Mouse (Mus musculus): ENCODE data around the gene Rtl3.

The Rtl3 gene

DNA sequence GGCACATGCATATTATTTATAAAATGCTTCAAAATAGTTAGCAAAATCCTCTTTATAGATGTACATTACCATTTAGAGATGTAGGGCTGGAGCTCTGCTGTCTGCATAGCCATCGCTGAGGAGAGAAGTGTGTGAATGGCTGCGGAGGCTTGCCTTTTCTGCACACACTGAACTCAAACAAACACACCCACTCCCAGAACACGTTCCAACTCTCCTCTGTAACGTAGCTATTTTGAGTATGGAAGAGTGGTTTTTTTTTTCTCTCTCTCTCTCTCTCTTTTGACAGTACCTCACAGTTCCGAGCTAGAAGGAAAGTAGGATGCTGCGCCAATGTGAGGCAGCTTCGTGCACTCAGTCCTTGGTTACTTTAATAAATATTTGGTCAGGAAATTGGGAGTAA, at the start of gene Rtl3:
Rtl3 (minus strand) TSS at position 236 of the 400 bp plus-strand sequence.
- DNase-seq (ENCODE audit: low spot score in 2 of 2) = no peak

DNA sequence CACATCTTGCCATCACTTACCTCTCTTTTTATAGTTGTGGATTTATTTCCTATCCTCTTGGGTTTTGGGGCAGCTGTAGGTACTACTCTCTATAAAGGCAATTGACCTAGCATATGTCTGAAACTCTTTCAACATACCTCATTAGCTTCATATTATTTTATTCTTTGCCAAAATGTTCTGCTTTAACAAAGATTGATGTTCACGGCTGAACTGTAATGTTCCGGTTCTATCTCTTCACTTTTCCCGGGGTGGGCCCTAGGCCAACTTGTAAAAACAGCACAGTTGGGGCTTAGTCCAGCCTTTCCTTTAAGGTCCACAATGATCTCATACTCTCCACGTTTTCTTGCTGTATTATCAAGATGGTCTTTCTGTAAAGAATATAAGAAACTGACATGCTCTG, 31.9 kb upstream of the Rtl3 start:
- DNase-seq (ENCODE audit: low spot score in 2 of 2) = no peak

- DNase-seq (ENCODE audit: low spot score in 2 of 2) = no peak
Measured at GRCm38 (mm10) chrX:106871894-106872293, 31.4 kb upstream of the Rtl3 start.

- DNase-seq (ENCODE audit: low spot score in 2 of 2) = no peak
Measured at GRCm38 (mm10) chrX:106871426-106871825, 31.0 kb upstream of the Rtl3 start.

DNA sequence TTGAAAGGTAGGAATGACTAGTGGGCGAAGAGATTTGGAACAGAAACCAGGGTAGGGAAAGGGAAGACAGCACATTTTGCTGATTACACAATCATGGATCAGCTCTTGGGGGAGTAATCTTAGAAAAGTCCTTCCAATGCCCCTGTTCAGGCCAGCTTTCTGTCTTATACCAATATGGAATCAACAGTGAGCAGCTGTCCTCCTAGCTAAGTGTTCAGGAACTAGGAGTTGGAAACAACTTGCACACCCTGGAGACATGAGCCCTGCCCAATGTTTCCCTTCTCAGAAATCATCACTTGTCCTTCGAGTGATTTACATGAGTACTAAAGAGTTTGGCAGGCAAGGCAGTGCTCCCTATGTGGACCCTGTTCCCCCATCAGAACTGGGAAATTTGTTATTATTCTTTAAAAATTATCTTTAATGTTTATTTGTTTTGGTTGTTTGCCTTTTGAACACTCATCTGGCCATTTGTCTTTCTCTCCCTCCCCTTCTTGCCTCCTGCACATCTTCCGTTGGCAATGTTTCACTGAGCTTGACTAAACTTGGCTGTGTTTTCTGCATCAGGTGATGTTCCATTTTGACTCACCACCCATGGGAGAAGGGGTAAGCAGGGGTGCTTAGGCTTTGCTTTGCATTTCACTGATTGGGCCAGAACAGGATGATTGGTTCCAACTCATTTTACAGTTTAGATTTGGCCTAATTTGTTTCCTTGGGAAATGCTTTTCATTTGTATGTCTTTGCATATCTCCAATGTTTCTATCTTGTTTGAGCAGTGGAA, 13.3 kb upstream of the Rtl3 start:
- DNase-seq (ENCODE audit: low spot score in 2 of 2) = no peak

DNA sequence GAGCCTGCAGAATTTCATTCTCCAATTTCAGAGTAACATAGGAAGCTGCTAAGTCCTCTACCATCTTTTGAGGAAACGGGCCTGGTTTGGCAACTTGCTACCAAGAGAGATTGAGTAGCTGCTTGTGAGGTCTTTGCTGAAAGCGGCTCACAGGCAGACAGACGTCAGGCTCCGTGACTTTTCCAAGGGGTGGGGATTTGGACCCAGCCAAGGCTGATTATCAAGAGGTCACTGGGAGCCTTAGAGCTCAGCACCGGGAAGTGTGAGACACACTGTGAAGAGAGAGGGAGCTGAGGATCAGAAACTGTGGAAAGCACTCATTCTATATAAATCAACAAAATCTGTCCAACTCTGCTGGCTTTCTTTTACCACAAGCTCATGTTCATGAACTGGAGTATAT, 853 bp downstream of the Rtl3 start:
- no peak for DNase-seq (ENCODE audit: low spot score in 2 of 2)

- DNase-seq (ENCODE audit: low spot score in 2 of 2) = no peak
Measured at GRCm38 (mm10) chrX:106830494-106830893, 9.9 kb downstream of the Rtl3 start.

DNA sequence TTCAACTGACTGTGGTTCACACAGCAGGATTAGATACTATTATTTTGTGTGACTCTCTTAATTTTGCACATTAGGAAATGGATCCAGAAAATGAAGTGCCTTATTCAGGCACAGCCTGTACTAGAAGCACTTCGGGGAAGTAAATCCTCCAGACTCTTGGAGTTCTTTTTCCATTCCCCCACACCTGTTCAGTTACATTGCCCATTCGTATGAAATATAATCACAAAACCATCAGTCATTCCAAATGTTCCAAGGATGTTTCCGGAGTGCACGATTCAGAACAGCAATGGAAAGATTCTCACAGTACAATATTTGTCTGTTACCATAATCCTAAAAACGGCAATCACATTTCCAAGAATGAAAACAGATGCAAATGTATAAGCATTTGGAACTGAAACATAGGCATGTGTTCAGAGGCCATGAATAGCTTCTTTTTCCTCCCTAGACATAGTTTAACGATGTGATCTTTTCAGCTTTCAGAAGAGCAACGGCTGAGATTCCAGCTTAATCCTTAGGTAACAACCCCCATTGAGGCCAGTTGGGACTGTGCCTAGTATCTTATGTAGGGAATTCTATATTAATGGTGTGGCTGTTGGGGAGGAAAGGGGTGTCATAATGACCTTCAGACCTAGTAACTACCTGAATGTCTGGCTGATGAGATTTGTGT, 30.8 kb downstream of the Rtl3 start:
- no peak for DNase-seq (ENCODE audit: low spot score in 2 of 2)

DNA sequence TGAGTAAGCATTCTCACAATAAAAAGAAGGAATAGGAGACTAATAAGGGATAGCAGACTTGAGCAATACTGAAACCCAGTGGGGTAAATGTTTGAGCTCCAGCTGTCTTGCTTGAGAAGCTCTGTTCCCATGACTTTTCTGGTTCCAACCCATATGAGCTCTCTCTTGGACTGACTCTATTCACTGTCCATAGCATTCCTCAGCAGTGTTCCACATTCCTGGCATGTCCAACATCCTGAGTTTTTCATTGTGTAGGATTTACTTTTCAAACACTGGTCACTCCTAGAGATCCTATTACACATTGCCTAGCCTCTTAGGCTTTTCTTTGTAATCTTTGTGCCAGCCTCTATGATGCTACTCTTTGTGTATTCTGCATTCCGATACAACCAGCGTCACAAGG, 36.1 kb downstream of the Rtl3 start:
- no peak for DNase-seq (ENCODE audit: low spot score in 2 of 2)

DNA sequence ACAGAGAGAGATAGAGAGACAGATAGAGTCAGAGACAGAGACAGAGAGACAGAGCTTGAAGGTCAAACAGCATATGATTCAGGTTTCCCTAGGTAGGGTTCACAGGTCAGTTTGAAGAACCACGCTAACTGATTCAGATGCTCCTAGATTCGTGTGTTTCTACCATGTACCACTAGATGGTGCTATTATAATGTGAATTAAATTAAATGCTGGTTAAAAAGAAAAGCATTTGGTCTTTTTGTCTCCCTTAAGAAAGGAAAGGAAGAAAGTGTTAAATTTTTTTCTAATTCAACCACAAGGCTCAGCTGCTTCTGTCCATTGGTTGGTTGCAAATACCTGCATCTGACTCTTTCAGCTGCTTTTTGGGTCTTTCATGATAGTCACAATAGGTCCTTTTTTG, 45.8 kb downstream of the Rtl3 start:
- peak in 1 of 2 experiments; percentile 1 for DNase-seq (ENCODE audit: low spot score in 2 of 2)

All from spleen, postnatal 36 days (tissue).